Mouse (Mus musculus) kidney, adult 8-10 months (tissue): Measurements from ENCODE around the gene Pappa.

ENCODE experiments used
- DNase-seq, 2 experiments: peaks; one replicate each; pipeline ENCODE4 v3.0.0; 2022

The Pappa gene

DNA sequence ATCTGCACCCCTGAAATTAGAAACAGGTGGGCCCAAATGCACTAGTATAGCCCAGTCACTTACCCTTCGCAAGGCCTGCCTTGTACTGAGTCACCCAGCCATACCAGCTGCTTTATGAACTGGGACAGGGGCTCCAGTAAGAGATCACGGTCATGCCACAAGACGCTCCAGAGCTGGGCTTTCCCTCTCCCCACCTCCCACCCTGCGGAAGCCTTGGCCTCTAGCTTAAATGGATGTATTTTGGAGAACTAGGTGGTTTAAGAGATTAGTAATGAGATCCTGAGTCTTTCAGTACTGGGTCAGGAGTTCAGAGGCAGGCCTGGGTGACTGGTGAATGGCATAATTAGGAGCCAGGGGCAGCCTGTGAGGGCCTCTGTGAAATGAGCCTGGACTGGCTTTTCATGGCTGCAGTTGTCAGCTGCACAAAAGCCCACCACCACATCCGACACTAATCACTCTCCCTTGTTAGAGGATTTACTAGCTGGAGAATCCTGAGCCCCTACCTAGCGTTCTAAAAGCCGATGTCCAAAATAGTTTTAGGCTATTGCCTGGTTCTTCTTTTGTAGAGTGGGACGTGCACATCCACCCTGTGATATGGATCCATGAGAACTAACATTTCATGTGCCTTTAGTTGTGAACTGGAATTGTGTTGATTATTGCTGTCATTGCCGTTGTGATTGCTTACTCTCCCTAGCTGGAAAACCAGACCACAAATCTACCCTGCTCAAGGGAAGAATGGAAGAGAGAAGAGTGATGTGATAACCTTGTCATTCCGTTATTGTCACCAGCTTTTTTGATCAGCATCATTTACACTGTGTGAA, 154.7 kb downstream of the Pappa start:
- no peak for DNase-seq

DNA sequence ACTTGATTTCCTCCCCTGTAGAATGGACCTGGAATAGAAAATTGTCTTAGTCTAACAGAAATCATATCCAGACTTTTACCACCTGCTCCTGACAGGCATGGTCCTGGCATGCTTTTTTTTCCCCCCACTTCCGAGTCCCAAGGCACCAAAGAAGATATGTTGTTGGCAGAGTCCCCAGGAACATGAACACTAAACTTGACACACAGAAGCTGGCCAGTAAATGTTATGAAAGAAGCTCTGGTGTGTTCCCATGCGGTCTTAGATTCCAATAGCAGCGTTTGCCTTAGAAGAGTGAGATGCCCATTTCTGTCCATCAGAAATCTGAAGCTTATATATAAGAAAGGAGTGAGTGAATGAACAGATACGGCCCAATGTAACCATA, 155.3 kb downstream of the Pappa start:
- DNase-seq, result no peak

DNA sequence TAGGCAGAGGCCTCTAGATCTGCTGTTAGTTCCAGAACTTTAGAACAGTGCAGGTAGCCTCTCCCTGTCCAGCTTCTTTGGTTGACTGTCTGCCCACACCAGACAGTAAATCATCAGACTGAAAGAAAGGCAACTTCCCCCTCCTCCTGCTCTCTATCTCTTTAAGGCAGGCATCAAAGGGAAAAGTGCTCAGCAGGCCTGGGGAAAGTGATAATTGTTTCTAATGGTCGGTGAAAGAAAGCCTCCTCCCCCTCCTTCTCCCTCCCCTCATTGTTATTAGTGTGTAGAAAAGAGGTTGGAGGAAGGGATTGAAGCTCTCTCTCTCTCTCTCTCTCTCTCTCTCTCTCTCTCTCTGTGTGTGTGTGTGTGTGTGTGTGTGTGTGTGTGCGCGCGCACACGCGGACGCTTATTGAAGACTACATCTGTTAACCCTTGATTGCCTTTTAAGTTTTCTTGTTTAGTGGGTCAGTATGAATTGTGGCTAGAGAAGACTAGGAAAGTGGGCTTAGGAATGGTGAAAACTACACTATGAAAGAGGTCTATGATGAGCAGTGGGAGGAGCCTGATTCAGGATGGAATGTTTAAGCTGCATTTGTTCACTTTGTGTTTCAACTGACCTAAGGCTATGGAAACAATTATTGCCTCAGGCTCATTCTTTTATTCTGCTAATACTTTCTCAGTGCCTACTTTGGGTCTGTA, 156.2 kb downstream of the Pappa start:
- DNase-seq, result no peak

DNA sequence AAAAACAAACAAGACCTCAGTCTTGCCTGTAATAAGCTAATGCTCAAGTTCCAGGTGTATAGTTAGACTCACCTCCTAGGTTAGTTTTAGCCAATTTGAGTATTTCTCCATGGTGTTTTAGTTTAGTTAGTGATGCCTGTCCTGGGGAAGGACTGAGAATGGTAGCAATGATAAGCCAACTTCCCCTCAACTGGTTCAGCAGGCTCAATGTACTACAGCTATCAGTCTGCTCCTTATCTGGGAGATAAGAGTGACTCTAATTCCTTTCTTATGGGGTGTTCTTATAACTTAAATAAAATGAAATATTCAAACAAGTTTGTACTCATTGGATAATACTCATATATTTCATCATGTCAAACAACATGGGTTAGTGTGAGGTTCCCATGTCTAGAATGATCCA, 156.9 kb downstream of the Pappa start:
- DNase-seq, result no peak

DNA sequence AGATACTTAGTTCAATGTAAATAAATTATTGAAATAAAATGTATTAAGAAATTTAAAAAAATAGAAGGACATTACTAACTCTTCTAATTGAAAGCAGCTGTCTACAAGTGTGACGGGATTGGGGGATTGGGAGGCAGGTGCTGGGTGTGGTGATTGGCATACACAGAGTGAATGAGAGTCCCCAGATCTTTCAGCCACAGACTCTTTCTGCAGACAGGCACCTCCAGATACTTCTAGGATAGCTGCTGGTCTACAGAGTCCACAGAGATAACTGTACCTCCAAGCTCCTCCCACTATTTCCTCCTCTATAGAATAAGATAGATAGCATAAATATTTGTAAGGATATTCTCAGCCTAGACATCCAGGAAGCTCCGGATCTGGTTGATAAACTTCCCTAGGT, 159.6 kb downstream of the Pappa start:
- DNase-seq, result no peak

DNA sequence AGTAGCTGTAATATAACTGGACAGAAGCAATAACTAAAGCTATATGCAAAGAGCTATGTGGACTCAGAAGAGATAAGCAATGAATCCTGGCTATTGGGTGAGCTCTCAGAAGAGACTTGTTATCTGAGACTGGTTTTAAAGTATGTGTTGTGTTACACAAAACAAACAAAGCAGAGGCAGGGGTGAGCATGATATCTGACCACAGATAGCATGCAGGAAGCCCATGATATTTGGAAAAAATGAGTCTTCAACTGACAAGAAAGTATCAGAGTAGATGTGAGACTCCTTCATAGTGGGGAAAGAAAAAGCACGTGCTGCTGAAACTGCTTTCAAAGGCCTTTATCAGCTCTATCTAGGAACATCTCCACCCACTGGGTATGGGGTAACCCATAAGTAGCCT, 161.2 kb downstream of the Pappa start:
- DNase-seq, result no peak

DNA sequence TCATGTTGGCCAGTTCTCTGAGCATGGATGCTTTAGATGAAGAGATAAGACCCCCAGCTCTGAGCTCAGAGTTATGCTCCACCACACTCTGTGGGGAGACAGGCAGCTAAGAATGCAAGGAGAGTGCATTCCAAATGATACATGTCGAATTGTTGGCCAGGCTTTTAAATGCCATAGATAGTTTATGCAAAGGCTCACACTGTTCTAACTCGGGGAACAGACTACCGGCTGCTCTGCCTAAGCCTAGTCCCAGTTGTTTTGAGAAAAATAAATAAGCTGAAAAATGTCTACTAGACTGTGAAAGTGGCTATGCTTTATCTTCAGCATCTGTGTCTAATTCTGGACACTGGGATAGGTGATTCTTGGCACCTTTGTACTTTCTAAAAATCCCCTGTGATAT, 165.3 kb downstream of the Pappa start:
- DNase-seq, result no peak

DNA sequence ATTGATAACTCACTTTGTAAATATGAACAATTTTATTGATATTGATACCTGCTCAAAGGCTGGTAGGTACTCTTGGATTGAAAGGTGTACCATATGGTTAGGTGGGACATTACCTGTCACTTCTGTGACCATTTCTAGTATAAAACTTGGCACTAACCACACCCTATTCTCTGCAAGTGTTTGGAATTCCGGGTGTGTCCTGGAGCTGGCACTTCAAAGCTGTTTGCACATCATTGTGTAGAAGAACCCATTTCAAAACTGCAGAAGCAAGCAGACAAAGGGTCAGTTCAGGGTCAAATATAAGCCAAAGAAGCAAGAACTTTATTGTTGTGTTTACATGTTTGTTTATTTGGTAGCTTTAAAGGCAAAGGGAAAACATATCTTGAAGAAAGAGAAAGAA, 171.8 kb downstream of the Pappa start:
- no peak for DNase-seq

DNA sequence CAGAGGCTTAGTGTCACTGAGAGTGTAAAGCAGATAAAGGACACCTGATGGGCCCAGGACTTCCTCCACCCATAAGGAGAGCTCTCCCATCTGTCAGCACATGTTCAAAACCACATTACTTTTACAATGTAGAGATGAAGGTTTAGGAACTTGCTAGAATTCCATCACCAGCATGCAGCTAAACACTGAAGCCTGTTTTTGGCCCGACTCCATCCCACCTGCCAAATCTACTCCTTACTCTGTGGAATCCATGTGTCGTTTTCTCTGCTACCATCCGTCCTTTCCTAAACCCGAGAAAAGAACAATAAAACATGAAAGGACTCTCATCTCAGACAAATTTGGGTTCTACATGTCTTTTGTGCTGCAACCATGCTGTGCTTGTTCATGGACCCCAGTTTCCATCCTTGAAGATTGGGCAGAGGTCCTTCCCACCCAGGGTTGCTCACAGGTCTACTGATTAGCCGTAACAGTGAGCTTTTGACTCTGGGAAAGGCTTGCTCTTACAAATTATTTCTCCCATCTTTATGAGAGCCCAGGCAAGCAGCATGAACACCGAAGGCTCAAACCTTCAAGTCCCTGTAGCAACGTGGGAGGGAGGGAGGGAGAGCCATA, 172.5 kb downstream of the Pappa start:
- DNase-seq, result no peak

DNA sequence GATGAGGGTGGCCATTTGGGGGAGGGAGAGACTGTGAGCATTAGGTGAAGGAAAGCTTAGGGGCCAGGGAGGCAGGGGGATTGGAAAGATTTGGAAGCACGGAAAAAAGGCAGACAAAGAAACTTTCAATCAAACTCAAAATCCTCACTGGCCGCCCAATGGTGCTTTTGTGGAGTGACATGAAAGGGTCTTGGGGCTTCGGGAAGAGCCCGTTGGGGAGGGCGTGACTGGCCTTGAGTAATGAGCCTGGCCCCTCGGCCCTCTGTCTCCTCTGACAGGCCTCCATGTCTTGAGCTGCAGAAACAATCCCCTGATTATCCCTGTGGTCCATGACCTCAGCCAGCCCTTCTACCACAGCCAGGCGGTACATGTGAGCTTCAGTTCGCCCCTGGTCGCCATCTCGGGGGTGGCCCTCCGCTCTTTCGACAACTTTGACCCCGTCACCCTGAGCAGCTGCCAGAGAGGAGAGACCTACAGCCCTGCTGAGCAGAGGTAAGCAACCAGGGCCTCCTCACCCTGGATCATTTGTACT, 173.1 kb downstream of the Pappa start:
- no peak for DNase-seq

DNA sequence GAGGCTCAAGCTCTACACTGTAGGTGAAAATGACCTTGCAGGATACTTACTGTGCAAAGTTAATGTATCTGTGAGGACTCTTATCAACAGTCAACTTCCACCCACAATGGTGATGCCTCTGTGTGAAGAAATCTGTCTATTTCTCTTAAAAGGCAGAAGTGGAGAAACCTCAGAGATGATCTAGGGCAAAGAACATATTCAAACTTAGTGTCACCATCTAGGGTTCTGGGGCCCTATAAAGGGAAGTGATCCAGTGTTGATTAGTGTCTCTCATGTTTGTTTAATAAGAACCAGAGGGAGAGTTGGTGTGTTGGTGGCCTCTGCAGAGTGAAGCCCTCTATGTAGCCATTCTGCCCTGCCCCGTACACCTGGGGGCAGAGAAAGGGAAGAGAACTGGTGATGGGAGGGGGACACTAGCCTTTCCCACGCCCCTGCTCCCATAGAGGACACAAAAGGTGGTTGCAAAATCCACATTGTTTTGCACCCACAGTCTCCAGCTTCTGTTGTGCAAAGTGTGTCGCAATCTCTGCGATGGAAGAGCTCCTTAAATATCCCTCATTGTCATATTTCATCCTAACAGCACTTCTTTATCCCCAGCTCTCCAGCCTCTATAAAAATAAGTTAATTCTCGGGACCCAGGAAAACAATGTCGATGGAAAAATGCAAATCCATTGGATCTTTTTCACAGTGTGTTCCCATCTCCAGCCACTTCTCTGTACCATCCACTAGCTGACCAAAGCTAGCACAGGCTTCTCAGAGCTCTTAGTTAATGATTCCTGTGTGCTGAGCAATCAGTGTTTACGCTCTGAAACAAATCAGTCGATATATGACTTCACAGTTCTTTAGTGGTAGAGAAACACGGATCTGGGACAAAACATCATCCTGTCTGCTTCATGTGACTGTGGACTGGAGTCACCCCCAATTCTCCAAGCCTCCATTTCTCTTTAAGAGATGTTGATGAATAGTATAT, 174.5 kb downstream of the Pappa start:
- DNase-seq, result no peak

DNA sequence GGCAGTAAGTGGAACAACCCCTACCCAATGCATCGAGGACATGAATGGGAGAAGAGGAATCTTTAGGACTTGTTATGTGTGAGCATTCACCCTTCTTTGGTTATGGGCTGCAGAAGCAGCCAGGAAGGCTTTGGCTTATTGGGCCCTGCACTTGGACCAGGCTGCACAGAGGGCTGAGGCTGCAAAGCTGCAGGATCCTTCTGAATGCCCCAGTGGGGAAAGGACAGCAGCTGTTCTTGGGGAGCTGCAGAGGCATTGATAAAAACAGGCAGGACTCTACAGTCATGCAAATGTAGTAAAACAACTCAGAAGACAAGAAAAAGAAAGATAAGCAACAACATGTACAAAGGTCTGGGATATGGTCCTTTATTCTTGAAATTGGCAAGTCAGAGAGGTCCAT, 175.4 kb downstream of the Pappa start:
- DNase-seq, result no peak

DNA sequence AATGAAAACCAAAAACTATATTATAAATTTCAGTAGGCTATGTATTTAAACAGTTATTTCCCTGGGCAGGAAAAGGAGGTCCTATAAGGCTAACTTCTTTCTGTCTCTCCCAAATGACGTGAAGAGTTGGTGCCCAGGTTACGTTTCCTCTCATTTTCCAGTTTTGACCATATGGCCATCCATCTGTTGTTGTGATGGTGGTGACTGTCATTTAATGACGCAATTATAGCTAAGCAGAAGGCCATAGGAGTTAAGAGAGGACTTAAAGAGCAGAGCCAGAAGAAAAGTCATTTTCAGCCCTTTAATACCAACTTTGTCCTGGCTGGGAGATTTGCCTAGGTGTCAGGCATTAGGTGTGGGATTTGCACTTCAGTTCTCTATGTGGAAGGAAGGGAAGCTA, 176.5 kb downstream of the Pappa start:
- DNase-seq, result no peak

DNA sequence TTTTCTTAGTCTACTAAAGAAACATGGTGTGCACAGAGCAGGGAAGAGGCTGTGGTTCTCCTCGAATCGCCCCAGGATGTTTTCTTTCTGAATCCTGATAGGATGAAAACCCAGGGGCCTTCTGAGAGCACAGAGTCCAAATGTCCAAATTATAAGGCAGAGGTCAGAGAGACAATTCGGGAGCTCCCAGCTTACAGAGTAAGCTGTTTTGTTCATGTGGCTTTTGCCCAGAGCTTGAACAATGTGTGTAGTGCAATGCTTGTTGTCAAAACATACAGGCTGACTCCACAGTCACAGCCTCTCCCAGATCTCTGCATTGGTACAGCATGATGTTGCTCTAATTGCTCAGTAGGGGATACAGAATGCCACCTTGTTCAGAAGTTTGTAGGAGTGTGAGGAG, 178.7 kb downstream of the Pappa start:
- DNase-seq, result no peak

DNA sequence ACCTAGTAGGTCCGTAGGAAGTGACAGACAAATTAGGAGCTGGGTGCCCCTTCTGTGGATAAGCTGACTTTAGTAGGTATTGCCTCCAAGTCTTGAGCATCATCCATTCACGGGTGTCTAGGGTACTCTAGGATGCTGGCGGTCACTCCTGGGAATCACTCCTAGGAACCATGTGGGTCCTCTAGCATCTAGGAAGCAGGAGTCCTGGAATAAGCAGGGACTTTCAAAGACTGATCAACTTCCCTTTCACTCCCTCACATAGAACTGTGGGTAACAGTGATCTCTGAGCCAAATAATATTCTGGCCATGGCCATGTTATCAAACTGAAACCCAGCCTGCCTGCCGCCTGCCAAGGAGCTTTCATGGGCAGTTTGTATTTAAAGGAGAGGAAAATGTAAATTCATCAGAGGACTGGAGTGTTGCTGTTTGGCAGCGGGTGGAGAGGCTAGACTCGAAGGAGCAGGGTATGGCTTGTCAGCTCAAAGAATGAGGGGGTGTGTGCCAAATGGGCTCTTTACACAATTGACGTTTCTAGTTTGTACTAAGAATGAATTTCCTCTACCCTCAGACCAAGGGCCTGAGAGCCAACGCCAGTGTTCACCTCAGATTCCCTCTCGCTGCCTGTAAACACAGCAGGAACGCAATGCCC, 194.0 kb downstream of the Pappa start:
- DNase-seq, result no peak

DNA sequence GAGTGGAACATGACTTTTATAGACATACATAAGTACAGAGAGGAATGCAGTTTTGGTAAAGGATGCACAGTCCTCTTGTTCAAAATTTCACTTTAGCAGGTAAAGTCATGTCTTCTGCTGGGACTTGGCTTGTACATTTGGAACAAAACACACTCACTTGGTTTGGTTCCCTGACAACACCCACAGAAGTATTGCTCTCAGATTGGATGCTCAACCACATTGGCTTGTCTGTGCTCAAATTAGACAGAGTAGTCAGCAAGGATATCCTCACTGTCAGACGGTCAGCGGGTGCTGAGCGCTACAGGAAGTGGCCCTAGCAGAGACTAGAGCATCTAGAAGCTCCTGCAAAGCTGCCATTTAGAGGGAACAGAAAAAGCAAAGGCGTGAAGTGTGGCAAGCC, 197.4 kb downstream of the Pappa start:
- no peak for DNase-seq

DNA sequence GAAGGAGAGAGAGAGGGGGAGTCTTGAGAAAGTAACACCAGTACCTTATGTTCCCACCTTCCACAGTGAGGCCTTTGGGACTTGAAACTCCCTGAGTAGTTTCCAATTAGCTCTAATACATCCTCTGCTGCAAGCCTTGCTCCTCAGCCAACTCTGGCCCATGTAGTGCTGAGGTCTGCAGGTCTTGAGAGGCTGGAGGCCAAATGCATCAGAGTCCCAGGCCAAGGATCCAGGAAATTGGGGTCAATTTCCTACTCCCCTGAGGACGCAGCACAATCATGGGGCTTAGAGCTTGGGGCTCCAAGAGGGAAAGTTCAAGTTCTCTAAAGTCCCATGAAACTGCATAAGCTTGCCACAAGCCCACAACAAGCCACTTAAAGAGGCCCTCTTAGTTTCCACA, 198.0 kb downstream of the Pappa start:
- peak; percentile 19 to 22 for DNase-seq

DNA sequence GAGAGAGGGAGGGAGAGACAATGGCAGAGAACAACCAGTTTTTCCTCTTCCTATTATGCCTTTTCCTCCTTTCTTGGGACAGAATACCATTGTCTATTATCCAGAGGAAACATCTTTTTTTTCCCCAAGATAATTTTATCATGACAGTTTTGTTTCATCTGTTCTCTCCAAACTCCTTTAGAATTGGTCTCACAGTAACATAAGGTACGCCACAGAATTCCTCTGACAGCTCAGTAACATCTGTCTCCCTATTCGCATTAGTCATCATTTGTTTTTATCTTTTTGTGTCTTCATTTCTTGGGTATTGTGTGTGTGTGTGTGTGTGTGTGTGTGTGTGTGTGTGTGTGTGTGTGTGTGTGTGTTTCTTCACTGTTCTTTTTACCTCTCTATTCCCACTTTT, 201.8 kb downstream of the Pappa start:
- no peak for DNase-seq

DNA sequence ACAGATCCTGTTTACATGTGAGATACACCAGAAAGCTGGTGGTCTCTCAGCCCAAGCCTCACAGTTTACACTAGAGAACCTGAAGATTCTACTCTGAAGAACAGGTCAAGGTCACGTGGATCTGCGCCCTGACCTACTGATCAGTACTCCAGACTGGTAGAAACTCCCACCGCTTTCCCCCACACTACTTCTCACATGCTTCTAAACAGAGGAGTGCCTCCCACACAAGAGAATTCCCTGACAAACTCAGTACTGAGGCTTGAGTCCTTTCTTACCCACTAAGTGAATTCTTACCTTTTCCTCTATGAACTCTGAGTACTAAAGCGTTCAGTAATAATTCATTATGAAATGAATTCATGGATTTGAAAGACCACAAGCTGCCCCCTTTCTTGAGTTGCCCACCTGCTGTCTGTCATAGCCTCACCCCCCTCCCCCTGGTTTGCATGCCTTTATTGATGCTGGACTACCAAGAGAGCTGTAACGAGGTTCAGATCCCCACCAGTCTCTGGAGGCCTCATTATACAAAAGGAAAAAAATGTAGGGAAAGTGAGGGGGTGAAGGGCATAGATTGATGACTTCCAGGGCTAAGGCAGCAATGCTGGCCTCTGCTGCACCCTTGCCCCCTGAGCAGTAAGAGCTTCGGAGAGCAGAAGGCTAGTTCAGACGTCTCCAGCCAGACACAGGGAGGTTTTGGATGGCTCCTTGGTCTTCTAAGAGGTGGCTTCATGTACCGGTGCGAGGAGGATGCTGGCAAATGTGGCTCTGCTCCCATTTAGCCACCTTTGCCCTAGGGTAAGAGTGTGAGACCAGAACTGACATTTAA, 204.7 kb downstream of the Pappa start:
- DNase-seq, result no peak

DNA sequence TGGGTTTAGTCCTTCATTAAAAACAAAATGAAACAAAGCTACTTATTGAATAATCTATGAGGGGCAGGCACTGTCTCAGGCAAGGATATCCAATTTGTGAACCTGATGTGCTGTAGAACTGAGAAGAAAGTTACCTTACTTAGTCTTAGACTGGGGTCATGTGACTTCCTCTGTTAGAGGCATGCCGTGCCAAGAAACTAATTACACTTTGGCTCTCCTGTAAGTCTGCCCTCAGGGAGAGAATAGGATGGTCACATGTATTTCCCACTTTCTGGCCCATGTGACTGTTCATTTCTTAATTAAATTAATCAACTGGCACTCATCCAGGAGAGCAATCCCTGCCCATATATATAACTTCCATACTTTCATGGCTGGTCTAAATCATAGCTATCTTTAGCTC, 209.7 kb downstream of the Pappa start:
- peak; percentile 11 to 50 for DNase-seq

DNA sequence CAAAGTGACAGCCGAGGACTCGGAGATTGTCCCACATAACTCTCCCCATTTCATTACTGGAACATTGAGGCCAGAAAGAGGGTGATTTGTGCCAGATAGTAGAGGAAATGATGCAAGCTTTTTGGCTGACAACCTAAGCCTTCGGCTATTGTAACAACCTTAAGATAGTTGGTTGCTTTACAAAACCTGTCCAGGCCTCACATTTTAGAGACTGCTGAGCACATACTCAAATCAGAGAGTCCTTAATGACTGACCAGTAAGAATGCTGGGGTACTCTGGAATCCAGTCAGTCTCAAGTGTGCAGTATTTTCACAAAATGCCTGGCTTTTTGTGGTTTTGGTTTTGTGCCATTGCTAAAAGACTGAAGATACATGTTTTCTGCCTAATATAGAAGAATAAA, 217.8 kb downstream of the Pappa start:
- no peak for DNase-seq
